Mouse (Mus musculus): ENCODE data around the gene Sgsh.

- TF ChIP-seq CTCF (IDR thresholded peaks at IDR 0.05; ENCODE audit: low read depth, low read length) (peak; percentile 96), POLR2A (IDR thresholded peaks at IDR 0.05; ENCODE audit: extremely low read depth, insufficient read depth, low read length) (no peak)
Measured at GRCm38 (mm10) chr11:119363534-119364145, 8.3 kb upstream of the Sgsh start.
